Mouse (Mus musculus) ES-Bruce4 (cell line): ENCODE results near the gene Emc6. TPM values are rescaled to one million over a fixed set of nuclear protein-coding genes. Genes with fewer than 3 reads are reported as not detected.

ENCODE experiments used
- H3K27ac ChIP-seq: 2 replicates; pipeline ENCODE4 v1.5.1; 2012; ENCODE audit warnings: low read length, inconsistent platforms; ENCODE audit not compliant: insufficient read depth
- H3K27me3 ChIP-seq: 2 replicates; pipeline ENCODE4 v1.6.1; 2012; ENCODE audit warnings: mild to moderate bottlenecking, low read length, inconsistent platforms; ENCODE audit not compliant: control insufficient read depth, poor library complexity, insufficient read depth, severe bottlenecking
- H3K36me3 ChIP-seq: 2 replicates; pipeline ENCODE4 v1.6.1; 2012; ENCODE audit warnings: inconsistent platforms, mild to moderate bottlenecking, low read length, moderate library complexity; ENCODE audit not compliant: control insufficient read depth, poor library complexity, insufficient read depth, severe bottlenecking
- H3K4me1 ChIP-seq: one replicate; pipeline ENCODE4 v1.8.1; 2011; ENCODE audit warnings: low read length; ENCODE audit not compliant: control insufficient read depth, insufficient read depth
- H3K4me3 ChIP-seq: 2 replicates; pipeline ENCODE4 v1.5.1; 2011; ENCODE audit warnings: low read depth, mild to moderate bottlenecking, low read length
- H3K9ac ChIP-seq: 2 replicates; pipeline ENCODE4 v1.6.1; 2012; ENCODE audit warnings: low read depth, mild to moderate bottlenecking, inconsistent platforms; ENCODE audit not compliant: poor library complexity, severe bottlenecking
- H3K9me3 ChIP-seq: replicated peaks from 2 replicates; pipeline ENCODE4 v1.6.1; 2012; ENCODE audit warnings: mild to moderate bottlenecking, low read length, inconsistent platforms; ENCODE audit not compliant: control insufficient read depth, poor library complexity, insufficient read depth, severe bottlenecking
- CTCF ChIP-seq: IDR thresholded peaks from one replicate; pipeline ENCODE4 v1.8.1; 2011; ENCODE audit warnings: low read depth, low read length
- EP300 ChIP-seq: IDR thresholded peaks from 2 replicates; pipeline ENCODE4 v1.6.1; 2011; ENCODE audit warnings: low read depth, low read length; ENCODE audit not compliant: insufficient read depth
- POLR2A ChIP-seq: IDR thresholded peaks from one replicate; pipeline ENCODE4 v1.8.1; 2011; ENCODE audit warnings: low read length; ENCODE audit not compliant: insufficient read depth
- polyA plus RNA-seq: library from polyadenylated mRNA; stranded (reverse); fragments of >200 nt; gene quantifications from 2 replicates; pipeline ENCODE4 v1.2.4, GENCODE M21; 2011; ENCODE audit warnings: low read depth; ENCODE audit not compliant: missing spikeins, insufficient read depth, insufficient read length

Gene Emc6
- polyA plus RNA-seq, 1 experiment = 51.9 TPM

- no peaks in the 10 kb centered on the region for H3K4me1 ChIP-seq
- no peak overlapping the region for H3K27ac ChIP-seq
- no peak overlapping the region for H3K9ac ChIP-seq
- no peaks in the 10 kb centered on the region for H3K27me3 ChIP-seq
- H3K36me3 ChIP-seq = peaks cover 2% of the 10 kb centered on the region; the same call in 1 of the 2 replicates
- H3K9me3 ChIP-seq = no peaks in the 10 kb centered on the region
- TF ChIP-seq POLR2A (no peak), CTCF (peak; percentile 77), EP300 (no peak)
- H3K4me3 ChIP-seq = no peak overlapping the region
Observed at GRCm38 (mm10) chr11:73169231-73169630, 7.6 kb downstream of the Emc6 start.

GRCm38 (mm10) chr11:73168576-73168975, 8.3 kb downstream of the Emc6 start:
- no peaks in the 10 kb centered on the region for H3K36me3 ChIP-seq
- 0 out of 2 replicates have a peak overlapping the region, but pooled peaks have one; percentile 25 for H3K9ac ChIP-seq
- H3K4me1 ChIP-seq = no peaks in the 10 kb centered on the region
- no peaks in the 10 kb centered on the region for H3K9me3 ChIP-seq
- TF ChIP-seq POLR2A (no peak), EP300 (no peak), CTCF (no peak)
- H3K27me3 ChIP-seq = no peaks in the 10 kb centered on the region
- H3K4me3 ChIP-seq = no peak overlapping the region
- no peak overlapping the region for H3K27ac ChIP-seq

DNA sequence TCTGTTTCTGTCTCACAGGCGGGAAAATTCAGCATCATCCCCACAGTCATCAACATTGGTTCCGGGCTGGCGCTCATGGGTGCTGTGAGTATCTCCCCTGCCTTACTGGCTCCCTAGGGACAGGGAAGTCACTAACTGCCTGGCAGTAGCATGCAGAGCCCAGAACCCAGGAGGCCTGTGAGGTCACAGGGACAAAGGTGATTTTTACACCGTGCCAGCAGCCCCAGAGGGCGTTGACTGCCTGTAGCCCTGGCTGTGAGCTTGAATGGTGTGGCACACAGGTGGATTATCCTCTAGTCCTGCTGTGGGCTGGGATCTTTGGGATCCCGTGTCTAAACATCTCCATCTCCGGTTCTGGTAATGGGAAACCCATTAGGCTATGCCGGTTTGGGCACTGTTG, 8.8 kb downstream of the Emc6 start:
- H3K4me1 ChIP-seq = no peaks in the 10 kb centered on the region
- TF ChIP-seq CTCF (no peak), POLR2A (no peak), EP300 (no peak)
- no peak overlapping the region for H3K27ac ChIP-seq
- H3K27me3 ChIP-seq = no peaks in the 10 kb centered on the region
- H3K9me3 ChIP-seq = no peaks in the 10 kb centered on the region
- no peaks in the 10 kb centered on the region for H3K36me3 ChIP-seq
- H3K4me3 ChIP-seq = peak overlapping the region; percentile 58
- H3K9ac ChIP-seq = peak overlapping the region; percentile 25

- no peak overlapping the region for H3K4me3 ChIP-seq
- TF ChIP-seq EP300 (no peak), POLR2A (no peak), CTCF (no peak)
- no peak overlapping the region for H3K27ac ChIP-seq
- H3K27me3 ChIP-seq = no peaks in the 10 kb centered on the region
- H3K36me3 ChIP-seq = no peaks in the 10 kb centered on the region
- no peaks in the 10 kb centered on the region for H3K9me3 ChIP-seq
- H3K9ac ChIP-seq = no peak overlapping the region
- H3K4me1 ChIP-seq = no peaks in the 10 kb centered on the region
Observed at GRCm38 (mm10) chr11:73162284-73162683, 14.6 kb downstream of the Emc6 start.

- H3K9me3 ChIP-seq = no peaks in the 10 kb centered on the region
- no peak overlapping the region for H3K27ac ChIP-seq
- TF ChIP-seq CTCF (no peak), POLR2A (no peak), EP300 (no peak)
- H3K4me1 ChIP-seq = no peaks in the 10 kb centered on the region
- no peaks in the 10 kb centered on the region for H3K36me3 ChIP-seq
- no peak overlapping the region for H3K4me3 ChIP-seq
- H3K9ac ChIP-seq = no peak overlapping the region
- H3K27me3 ChIP-seq = no peaks in the 10 kb centered on the region; the same call in 1 of the 2 replicates
Observed at GRCm38 (mm10) chr11:73161616-73162015, 15.2 kb downstream of the Emc6 start.

DNA sequence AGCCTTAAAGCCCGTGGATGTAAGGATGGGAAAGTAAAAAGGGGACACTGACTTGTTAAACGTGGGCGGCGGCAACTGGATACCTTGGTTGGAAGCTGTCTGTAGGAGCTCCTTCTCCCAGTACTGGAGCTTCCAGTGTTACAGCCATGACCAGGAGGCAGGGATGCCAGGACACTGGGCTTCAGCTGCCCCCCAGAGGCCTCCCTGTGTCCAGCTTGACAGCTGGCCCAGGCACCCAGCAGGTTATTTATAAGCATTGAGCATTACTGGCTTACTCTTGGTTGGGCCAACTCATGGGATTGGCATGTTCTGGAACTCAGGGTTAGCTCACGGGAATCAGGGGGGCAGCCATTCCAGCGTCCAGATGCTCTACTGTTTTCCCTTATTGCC, 16.0 kb downstream of the Emc6 start:
- Histone ChIP-seq H3K27ac (no peak overlapping the region), H3K9me3 (no peaks in the 10 kb centered on the region), H3K9ac (peak overlapping the region; percentile 32), H3K36me3 (no peaks in the 10 kb centered on the region), H3K4me3 (peak overlapping the region; percentile 66), H3K4me1 (no peaks in the 10 kb centered on the region), H3K27me3 (no peaks in the 10 kb centered on the region; the same call in 1 of the 2 replicates)
- TF ChIP-seq CTCF (no peak), EP300 (no peak), POLR2A (no peak)
